Mouse (Mus musculus) olfactory bulb, adult 2 months (tissue): ENCODE results near the gene C1qtnf1. TPM values are rescaled to one million over a fixed set of nuclear protein-coding genes. Genes with fewer than 3 reads are reported as not detected.

Source experiments
- H3K27ac ChIP-seq: fragments of 200-500 bp; 2 replicates; pipeline ENCODE4 v1.5.1; 2012; ENCODE audit warnings: low read depth, low read length; ENCODE audit not compliant: insufficient read depth
- H3K4me1 ChIP-seq: fragments of 200-500 bp; 2 replicates; pipeline ENCODE4 v1.6.1; 2012; ENCODE audit warnings: low read length; ENCODE audit not compliant: control insufficient read depth, insufficient read depth
- H3K4me3 ChIP-seq: fragments of 200-500 bp; 2 replicates; pipeline ENCODE4 v1.5.1; 2012; ENCODE audit warnings: mild to moderate bottlenecking, low read depth, low read length, moderate library complexity; ENCODE audit not compliant: insufficient read depth
- CTCF ChIP-seq: fragments of 200-500 bp; IDR thresholded peaks from 2 replicates; pipeline ENCODE4 v1.5.1; 2012; ENCODE audit warnings: low read depth, mild to moderate bottlenecking, low read length, moderate library complexity; ENCODE audit not compliant: insufficient read depth
- POLR2A ChIP-seq: fragments of 200-500 bp; IDR thresholded peaks from 2 replicates; pipeline ENCODE4 v1.6.1; 2012; ENCODE audit warnings: mild to moderate bottlenecking, low read depth, low read length, moderate library complexity; ENCODE audit not compliant: insufficient read depth
- WGBS: fragments of 180-500 bp; shearing (Covaris S2); methylation state at CpG from one replicate; pipeline ENCODE4 v1.1.7; 2018; 5-methylcytosine and 5-hydroxymethylcytosine counted together
- polyA plus RNA-seq: library from polyadenylated mRNA; stranded (reverse); fragments of >200 nt; gene quantifications from 2 replicates; pipeline ENCODE4 v1.2.4, GENCODE M21; 2012; ENCODE audit warnings: low replicate concordance; ENCODE audit not compliant: missing spikeins, insufficient read depth, insufficient read length

The C1qtnf1 gene
- polyA plus RNA-seq, 1 experiment, result not detected

DNA sequence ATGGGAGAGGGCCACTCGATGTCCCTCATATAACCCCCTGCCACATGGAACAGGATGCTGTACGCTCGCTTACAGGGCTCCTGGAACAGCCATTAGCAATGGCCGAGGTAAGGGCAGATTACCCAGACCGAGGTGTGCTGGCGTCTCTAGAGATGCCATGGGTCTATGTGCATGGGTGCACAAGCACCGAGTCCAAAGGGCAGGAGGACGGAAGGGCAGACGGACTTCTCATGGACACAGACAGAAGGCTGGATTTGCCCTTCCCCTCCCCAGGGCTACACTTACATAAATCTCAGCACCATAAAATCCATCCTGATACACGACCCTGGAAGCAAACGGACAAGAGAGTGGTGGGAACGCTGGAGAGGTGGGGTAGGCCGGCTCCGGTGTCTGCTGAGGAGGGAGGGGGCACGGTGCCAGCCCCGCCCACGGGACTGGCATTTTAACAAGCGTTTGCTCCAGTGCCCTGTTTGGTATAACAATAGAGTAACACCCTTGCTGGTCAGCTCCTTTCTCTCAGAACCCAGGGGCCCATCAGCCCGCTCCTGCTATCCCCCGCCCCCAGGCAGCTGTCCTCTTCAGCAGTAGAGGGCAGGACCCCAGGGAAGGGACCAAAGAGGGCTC, 68.2 kb downstream of the C1qtnf1 start:
- no peak overlapping the region for H3K27ac ChIP-seq
- H3K4me1 ChIP-seq, result peaks cover 51% of the 10 kb centered on the region
- H3K4me3 ChIP-seq, result no peak overlapping the region
- TF ChIP-seq POLR2A (no peak), CTCF (no peak)
- WGBS, result 47% methylated on average over 20 of the region's 20 CpGs

Other genes starting within 250 kb of the C1qtnf1 start
- not detected in 2 replicates for gene Cyth1, start 179.6 kb upstream of the C1qtnf1 start, polyA plus RNA-seq
- not detected in 2 replicates for gene Usp36, start 138.0 kb upstream of the C1qtnf1 start, polyA plus RNA-seq
- gene Cep295nl, start 85.7 kb upstream of the C1qtnf1 start, polyA plus RNA-seq, result not detected in 2 replicates
- gene Timp2, start 72.5 kb upstream of the C1qtnf1 start, polyA plus RNA-seq, result 247 and 441 TPM in 2 replicates
- not detected in 2 replicates for gene Lgals3bp, start 26.1 kb upstream of the C1qtnf1 start, polyA plus RNA-seq
- not detected in 2 replicates for gene Cant1, start 9.1 kb upstream of the C1qtnf1 start, polyA plus RNA-seq
- gene Engase, start 48.6 kb downstream of the C1qtnf1 start, polyA plus RNA-seq, result not detected in 2 replicates